Mouse (Mus musculus) cerebellum, adult 2 months (tissue): ENCODE data around the gene Yjefn3. TPM values are rescaled to one million over a fixed set of nuclear protein-coding genes. Genes with fewer than 3 reads are reported as not detected.

Source experiments
- DNase-seq, 2 experiments: peaks; one replicate each; pipeline ENCODE4 v3.0.0; 2021
- H3K27ac ChIP-seq: fragments of 200-500 bp; 2 replicates; pipeline ENCODE4 v1.5.1; 2012; ENCODE audit warnings: low read length, control low read depth, inconsistent platforms; ENCODE audit not compliant: insufficient read depth
- H3K27me3 ChIP-seq: fragments of 200-500 bp; 2 replicates; pipeline ENCODE4 v1.6.1; 2012; ENCODE audit warnings: inconsistent platforms, mild to moderate bottlenecking, low read length, moderate library complexity; ENCODE audit not compliant: control insufficient read depth, insufficient read depth
- H3K4me1 ChIP-seq: fragments of 200-500 bp; 2 replicates; pipeline ENCODE4 v1.6.1; 2011; ENCODE audit warnings: low read length; ENCODE audit not compliant: control insufficient read depth, insufficient read depth
- H3K4me3 ChIP-seq: fragments of 200-500 bp; replicated peaks from 2 replicates; pipeline ENCODE3; 2011; ENCODE audit warnings: mild to moderate bottlenecking, low read depth, low read length, control low read depth; ENCODE audit not compliant: insufficient read depth
- CTCF ChIP-seq: fragments of 200-500 bp; IDR thresholded peaks from 2 replicates; pipeline ENCODE4 v1.5.1; 2011; ENCODE audit warnings: low read depth, mild to moderate bottlenecking, control low read depth, low read length, moderate library complexity, borderline replicate concordance; ENCODE audit not compliant: insufficient read depth
- POLR2A ChIP-seq: fragments of 200-500 bp; IDR thresholded peaks from 2 replicates; pipeline ENCODE4 v1.6.1; 2011; ENCODE audit warnings: low read length, control low read depth, borderline replicate concordance; ENCODE audit not compliant: insufficient read depth
- WGBS: fragments of 180-500 bp; shearing (Covaris S2); methylation state at CpG from one replicate; pipeline ENCODE4 v1.1.7; 2018; 5-methylcytosine and 5-hydroxymethylcytosine counted together
- polyA plus RNA-seq: library from polyadenylated mRNA; depleted of rRNA; stranded (reverse); fragments of >200 nt; gene quantifications from 2 replicates; pipeline ENCODE4 v1.2.3, GENCODE M21; 2012

Gene Yjefn3
- polyA plus RNA-seq, 1 experiment = 15.4 TPM

- WGBS = 63% methylated on average over 7 of the region's 7 CpGs
- Histone ChIP-seq H3K27ac (no peak overlapping the region), H3K27me3 (no peaks in the 10 kb centered on the region), H3K4me1 (peaks cover 7% of the 10 kb centered on the region), H3K4me3 (no peak overlapping the region)
- no peak for DNase-seq
- TF ChIP-seq POLR2A = no peak
- no peak for TF ChIP-seq CTCF
Measured at GRCm38 (mm10) chr8:69936050-69936794, 33.7 kb upstream of the Yjefn3 start.

DNA sequence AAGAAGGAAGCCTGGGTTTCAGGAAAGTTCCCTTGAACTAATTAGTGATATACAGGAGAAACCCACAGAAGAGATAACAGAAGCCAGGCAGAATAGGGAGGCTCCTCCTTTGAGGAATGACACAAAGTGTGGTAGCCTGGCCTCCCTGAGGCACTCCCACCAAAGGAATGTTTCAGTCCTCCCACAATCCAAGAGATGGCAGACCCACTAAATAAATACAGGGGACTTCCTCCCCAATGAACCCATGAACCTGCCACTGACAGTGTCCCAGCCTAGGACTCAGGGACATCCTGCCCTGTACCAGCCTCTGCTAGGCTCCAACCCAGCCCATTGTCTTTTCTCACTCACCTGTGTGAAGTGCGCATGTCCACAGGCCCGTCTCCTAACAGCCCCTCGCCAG, 32.9 kb upstream of the Yjefn3 start:
- TF ChIP-seq CTCF (no peak), POLR2A (no peak)
- 95% methylated on average over 3 of the region's 3 CpGs for WGBS
- Histone ChIP-seq H3K4me1 (peaks cover 7% of the 10 kb centered on the region), H3K4me3 (no peak overlapping the region), H3K27ac (no peak overlapping the region), H3K27me3 (no peaks in the 10 kb centered on the region)
- DNase-seq = no peak

DNA sequence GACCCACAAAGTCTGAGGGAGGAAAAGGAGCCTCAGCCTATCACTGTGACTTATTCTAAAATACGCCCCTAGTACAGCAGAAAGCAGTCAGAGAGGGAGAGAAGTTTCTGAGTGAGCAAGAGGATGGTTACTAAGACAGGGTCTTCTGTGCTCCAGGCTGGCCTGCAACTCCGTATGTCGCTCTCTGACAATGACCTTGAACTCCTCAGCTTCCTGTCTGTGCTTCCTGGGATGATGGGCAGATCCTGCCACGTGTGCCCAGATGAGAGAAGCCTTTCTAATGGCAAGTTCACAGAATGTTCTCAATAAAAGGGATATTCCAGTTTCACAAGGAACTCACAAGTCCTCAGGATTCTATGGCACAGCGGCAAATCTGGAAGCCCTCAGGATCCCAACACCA, 32.1 kb upstream of the Yjefn3 start:
- Histone ChIP-seq H3K27me3 (no peaks in the 10 kb centered on the region), H3K27ac (no peak overlapping the region), H3K4me3 (no peak overlapping the region), H3K4me1 (peaks cover under 1% of the 10 kb centered on the region)
- TF ChIP-seq POLR2A = no peak
- no peak for TF ChIP-seq CTCF
- WGBS = 87% methylated on average over 5 of the region's 5 CpGs
- no peak for DNase-seq

DNA sequence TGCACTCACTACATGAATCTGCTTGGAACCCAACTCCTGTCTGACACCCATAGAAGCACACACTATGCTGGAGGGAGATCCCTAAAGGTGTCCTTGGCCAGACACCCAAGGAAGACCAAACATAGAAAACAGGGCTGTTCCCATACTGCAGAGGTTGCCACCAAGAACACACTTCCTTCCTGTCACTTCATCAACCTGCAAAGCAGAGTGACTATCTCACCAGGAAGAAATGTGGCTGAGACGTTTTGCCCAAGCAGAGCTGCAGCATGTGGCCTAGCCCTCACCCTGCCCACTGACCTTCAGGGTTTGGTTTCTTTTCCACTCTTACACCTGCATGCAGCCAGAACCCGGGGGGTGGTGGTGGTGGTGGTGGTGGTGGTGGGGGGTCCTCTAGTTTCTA, 31.3 kb upstream of the Yjefn3 start:
- TF ChIP-seq POLR2A = no peak
- TF ChIP-seq CTCF = no peak
- WGBS = 77% methylated on average over 2 of the region's 2 CpGs
- DNase-seq = no peak
- no peak overlapping the region for H3K4me3 ChIP-seq
- no peaks in the 10 kb centered on the region for H3K4me1 ChIP-seq
- no peaks in the 10 kb centered on the region for H3K27me3 ChIP-seq
- no peak overlapping the region for H3K27ac ChIP-seq

GRCm38 (mm10) chr8:69926901-69927300, 24.4 kb upstream of the Yjefn3 start:
- no peak for DNase-seq
- Histone ChIP-seq H3K27ac (no peak overlapping the region), H3K4me3 (no peak overlapping the region), H3K27me3 (no peaks in the 10 kb centered on the region), H3K4me1 (no peaks in the 10 kb centered on the region)
- TF ChIP-seq CTCF (no peak), POLR2A (no peak)

DNA sequence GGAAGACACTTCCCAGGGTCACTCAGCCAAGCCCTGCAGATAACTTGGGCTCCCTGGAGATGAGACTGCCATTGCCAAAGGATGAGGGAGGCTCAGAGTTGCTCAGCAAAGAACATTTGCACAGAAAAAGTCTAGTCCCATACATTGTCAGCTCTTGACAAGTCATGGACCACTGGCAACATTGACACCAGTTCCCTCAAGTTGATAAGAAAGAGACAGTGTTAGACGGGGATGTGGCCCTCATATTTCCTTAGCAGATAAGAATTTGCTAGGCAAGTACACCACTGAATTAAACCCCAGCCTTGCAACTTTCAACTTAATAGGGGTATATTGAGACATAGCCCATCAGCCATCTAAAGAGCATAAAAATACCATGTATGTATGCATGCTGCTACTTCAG, 21.5 kb upstream of the Yjefn3 start:
- WGBS = 85% methylated on average over 1 of the region's 1 CpGs

GRCm38 (mm10) chr8:69921141-69921540, 18.6 kb upstream of the Yjefn3 start:
- H3K4me3 ChIP-seq = no peak overlapping the region
- no peak for DNase-seq
- peaks cover 7% of the 10 kb centered on the region for H3K4me1 ChIP-seq
- no peak overlapping the region for H3K27ac ChIP-seq
- H3K27me3 ChIP-seq = no peaks in the 10 kb centered on the region
- TF ChIP-seq POLR2A = no peak
- TF ChIP-seq CTCF = no peak
- 59% methylated on average over 2 of the region's 2 CpGs for WGBS

More for the DNA sequence above, 21.5 kb upstream of the Yjefn3 start:
- Histone ChIP-seq H3K27ac (no peak overlapping the region), H3K4me3 (no peak overlapping the region), H3K27me3 (no peaks in the 10 kb centered on the region), H3K4me1 (peaks cover 7% of the 10 kb centered on the region)
- no peak for DNase-seq
- TF ChIP-seq CTCF = no peak
- no peak for TF ChIP-seq POLR2A
